Mouse (Mus musculus) urinary bladder, adult 2 months (tissue): ENCODE results near the gene Prmt8. TPM values are rescaled to one million over a fixed set of nuclear protein-coding genes. Genes with fewer than 3 reads are reported as not detected.

ENCODE experiments used
- DNase-seq: peaks from one replicate; pipeline ENCODE4 v3.0.0; 2022; ENCODE audit warnings: low spot score
- polyA plus RNA-seq: library from polyadenylated mRNA; depleted of rRNA; stranded (reverse); fragments of >200 nt; gene quantifications from 2 replicates; pipeline ENCODE4 v1.2.3, GENCODE M21; 2012

Prmt8 gene
- polyA plus RNA-seq, 1 experiment, result 0.06 TPM

- no peak for DNase-seq
Observed at GRCm38 (mm10) chr6:127740711-127741110, 28.6 kb downstream of the Prmt8 start.

DNA sequence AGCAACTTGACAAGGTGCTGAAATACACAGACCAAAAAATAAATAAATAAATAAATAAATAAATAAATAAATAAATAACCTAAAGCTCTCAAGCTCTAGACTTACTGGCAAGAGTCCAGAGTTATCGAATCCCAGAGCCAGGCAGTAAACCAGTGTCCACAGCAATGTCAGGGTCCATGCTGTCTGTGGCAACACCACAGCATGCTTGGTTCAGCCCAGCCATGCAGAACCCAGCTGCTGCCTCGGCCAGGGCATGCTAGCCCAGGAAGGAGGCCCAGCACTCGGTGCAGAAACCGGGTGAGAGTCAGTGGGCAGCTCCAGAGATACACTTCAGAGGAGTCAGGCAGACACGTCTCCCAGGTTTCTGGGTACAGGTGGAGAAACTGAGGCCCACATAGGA, 29.4 kb downstream of the Prmt8 start:
- DNase-seq, result no peak

GRCm38 (mm10) chr6:127735130-127735981, 33.9 kb downstream of the Prmt8 start:
- no peak for DNase-seq

DNA sequence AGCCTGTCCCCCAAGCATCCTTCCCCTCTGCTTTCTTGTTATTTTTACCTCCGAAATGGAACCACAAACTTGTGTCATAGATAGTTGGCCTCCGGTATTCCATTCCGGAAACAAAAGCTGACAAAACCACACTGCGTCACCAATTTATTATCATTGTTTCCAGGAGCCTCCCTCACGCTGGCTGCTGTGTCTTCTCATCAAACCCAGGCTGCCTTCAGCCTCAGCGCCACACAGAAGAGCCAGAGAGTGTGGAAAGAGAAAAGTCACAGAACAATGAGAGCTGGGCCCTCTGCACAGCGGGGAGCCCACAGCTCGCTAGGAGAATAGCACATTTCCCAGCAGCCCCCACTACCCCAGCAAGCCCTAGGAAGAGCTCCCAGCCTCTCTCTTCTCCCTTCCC, 46.1 kb downstream of the Prmt8 start:
- DNase-seq, result no peak

DNA sequence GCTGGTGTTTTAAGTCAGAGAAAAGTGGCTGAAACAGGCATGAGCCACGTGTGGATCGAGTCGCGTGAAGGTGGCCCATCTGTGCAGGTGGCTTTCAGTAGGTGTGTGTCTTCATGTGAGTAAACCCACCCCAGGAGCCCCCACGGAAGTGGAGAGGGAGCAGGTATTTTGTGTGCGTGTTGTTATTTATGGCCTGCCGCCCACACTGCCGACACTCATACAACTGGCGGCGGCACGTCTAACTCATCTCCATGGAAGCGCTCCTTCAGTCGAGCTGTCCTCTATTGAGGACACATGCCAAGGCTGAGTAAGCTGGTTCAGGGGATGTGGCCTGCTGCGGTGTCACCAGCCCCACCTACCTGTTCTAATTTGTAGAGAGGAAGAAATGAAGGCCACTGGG, 49.4 kb downstream of the Prmt8 start:
- DNase-seq, result no peak

DNA sequence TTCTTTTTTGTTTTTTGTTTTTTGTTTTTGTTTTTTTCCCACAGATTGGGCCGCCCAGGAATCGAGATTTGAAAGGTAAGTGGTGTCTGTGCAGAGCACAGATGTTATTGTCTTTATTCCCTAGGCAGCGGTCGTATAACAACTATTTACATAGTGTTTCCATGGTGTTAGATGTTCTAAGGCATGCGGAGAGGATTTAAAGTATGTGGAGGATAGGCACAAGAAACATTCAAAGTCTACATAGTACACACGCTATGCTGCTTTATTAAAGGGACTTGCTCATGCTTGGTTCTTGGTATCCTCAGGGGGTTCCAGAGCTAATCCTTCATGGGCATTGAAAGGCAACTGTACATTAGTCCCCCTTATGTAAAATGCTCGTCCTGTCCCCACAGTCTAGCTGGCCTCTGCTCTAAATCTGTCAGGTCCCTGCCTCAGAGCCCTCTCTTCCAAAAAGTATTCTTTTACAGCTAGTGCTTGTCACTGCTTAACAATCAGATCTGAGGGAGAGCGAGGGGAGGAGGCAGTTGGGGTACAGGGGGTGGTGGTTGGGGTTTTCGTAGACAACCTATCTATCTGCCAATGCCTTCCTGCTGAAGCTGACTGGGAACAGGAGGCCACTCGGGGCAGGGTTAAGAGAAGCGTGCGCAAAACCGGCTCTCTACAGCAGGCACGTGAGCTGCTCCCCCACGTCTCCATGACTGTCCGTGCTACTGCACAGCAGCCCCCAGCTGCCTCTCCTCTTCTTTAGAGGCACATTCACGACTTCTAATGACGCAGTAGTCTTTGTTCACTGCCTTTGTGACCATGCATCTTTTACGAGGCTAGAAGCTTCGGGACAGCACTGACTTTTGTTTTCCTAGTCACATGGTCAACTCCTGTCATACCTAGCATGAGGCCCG, 51.8 kb downstream of the Prmt8 start:
- no peak for DNase-seq

DNA sequence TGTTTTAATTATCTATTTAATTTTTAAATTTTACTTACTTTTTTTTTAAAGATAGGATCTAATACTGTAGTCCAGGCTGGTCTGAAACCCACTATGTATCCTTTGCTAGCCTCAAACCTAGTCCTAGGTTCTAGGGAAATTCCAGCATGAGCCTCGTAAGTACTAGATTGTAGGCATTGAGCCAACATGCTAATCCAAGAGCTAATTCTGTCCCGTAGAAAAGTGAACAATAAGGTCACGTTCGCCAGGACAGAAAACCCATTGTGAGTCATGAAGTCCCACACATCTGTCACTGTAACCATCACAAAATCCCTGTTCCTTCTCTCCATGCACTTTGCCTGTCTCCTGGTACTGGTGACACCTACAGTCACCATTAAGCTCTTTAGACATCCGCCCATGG, 53.8 kb downstream of the Prmt8 start:
- no peak for DNase-seq

GRCm38 (mm10) chr6:127714906-127715305, 54.4 kb downstream of the Prmt8 start:
- DNase-seq, result no peak

GRCm38 (mm10) chr6:127708218-127708628, 61.0 kb downstream of the Prmt8 start:
- no peak for DNase-seq

GRCm38 (mm10) chr6:127701036-127701783, 68.1 kb downstream of the Prmt8 start:
- DNase-seq, result no peak

DNA sequence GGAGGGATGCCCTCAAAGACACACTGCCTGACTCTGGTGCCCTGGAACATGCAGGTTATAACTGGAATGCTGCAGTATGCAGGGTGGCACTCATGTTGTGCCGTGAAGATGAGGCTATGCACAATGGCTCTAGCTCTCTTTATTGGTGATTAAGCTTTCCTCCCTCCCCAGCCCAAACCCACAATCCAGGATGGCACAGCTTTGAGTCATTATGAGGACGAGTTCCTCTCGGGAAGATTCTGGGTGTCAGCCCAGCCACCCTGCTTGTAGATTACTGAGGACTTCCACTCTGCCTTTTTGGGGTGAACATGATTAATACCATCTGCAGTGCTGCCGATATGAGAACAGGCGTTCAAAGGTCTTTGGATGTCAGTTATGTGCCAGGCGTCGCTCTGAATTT, 75.6 kb downstream of the Prmt8 start:
- DNase-seq, result no peak

GRCm38 (mm10) chr6:127692298-127692697, 77.0 kb downstream of the Prmt8 start:
- no peak for DNase-seq

DNA sequence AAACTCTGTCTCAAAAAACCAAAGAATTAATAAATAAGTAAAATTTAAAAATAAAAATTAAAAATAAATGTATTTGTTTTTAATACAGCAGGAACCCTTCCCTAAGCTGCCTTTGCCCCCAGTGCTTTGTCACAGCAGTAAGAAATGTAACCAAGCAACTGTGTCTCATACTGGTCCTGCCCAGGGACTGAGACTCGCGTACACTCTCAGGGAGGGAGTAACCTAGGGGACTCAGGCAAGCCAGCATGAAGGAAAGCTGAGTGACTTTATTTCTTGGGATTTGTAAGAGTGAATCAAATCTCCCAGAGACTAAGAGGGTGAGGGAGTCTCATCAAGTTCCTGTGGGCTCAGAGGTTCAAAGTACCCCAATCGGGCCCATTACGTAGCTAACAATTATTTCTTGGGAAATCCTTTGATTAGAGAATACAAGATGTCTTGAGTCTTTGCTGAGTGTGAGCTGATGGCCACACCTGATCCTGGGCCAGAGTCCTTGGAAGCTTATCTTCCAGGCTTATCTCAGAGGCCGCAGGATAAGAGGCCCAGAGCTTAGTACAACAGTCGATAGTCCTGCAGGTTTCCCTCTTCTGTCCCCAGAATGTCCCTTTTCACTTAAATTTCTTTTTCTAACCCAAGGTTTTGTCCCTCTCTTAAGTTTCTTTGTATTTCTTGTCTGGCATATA, 82.0 kb downstream of the Prmt8 start:
- no peak for DNase-seq

DNA sequence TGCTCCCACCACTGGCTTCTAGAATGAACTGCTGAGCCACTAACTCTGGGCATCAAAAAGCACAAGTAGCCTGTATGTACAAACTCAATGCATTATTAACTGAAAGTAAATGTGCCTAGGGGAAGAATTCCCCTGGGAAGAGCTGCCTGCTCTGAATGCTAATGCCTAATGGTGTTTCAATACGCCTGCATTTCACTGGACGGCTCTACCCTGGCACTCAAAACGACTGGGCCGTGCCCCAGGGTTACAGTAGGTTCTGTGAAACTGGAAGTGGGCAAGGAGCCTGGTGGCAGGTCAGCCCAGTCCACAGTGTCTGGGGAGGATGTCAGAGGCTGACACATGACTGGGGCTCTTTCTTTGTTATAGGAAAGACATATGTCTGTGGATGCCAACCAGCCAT, 84.3 kb downstream of the Prmt8 start:
- DNase-seq, result no peak

DNA sequence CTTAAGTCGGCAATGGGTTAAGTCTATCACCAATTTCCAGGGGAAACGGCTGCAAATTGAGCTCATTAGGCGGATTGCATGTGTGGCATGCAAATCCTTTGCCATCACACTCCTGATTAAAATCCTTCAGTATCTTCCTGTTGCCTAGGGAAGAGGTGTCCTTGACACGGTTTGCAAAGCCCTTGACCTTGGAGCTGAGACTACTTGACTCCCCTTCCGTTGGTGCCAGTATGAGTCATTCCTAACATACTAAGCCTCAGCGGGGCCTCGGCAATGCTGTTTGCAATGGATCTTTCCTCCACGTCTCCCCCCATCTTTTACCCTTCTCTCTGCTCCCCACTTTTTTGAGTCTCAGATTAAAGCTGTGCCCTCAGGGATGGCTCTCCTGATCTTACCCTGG, 85.7 kb downstream of the Prmt8 start:
- no peak for DNase-seq

- no peak for DNase-seq
Observed at GRCm38 (mm10) chr6:127680784-127681183, 88.5 kb downstream of the Prmt8 start.

GRCm38 (mm10) chr6:127678998-127679397, 90.3 kb downstream of the Prmt8 start:
- DNase-seq, result no peak

- DNase-seq, result no peak
Observed at GRCm38 (mm10) chr6:127678320-127678719, 91.0 kb downstream of the Prmt8 start.

- no peak for DNase-seq
Observed at GRCm38 (mm10) chr6:127676866-127677265, 92.4 kb downstream of the Prmt8 start.

GRCm38 (mm10) chr6:127672071-127672470, 97.2 kb downstream of the Prmt8 start:
- DNase-seq, result no peak

GRCm38 (mm10) chr6:127670031-127670430, 99.2 kb downstream of the Prmt8 start:
- DNase-seq, result no peak

DNA sequence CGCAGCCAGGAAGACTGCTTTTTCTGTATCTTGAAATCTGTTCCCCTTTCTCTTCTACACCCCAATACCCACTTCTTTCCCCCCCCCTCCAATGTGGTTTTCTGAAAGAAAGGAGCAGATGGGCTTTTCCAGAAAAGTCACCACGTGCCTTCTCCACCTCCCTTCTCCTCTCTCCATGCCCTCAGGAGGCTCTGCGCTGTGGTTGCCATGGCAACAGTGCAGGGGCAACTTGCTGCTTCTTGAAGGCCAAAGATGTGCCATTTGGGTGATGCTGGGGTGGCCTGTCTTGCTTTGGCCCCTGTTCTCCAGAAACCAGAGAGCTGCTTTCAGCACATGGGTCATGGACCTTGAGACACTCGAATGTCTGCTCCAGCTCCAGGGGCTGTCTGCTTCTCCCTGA, 100.0 kb downstream of the Prmt8 start:
- DNase-seq, result no peak
